Mouse (Mus musculus): ENCODE data around the gene Hs6st2. TPM values are rescaled to one million over a fixed set of nuclear protein-coding genes. Genes with fewer than 3 reads are reported as not detected.

Hs6st2 gene
- total and polyA plus RNA-seq, 3 experiments = not detected

- Histone ChIP-seq H3K9ac (ENCODE audit: insufficient read depth, low read depth) (no peak overlapping the region), H3K4me1 (ENCODE audit: control insufficient read depth in 1 of 2, insufficient read depth in 2 of 2) (no peaks in the 10 kb centered on the region), H3K79me2 (replicated peaks; ENCODE audit: control insufficient read depth, extremely low read depth, insufficient read depth, poor library complexity, severe bottlenecking) (no peaks in the 10 kb centered on the region), H3K4me3 (replicated peaks in 1 of 3; ENCODE audit: low read depth in 2 of 3, low read length in 2 of 3, poor library complexity in 1 of 3) (no peak overlapping the region), H3K27ac (ENCODE audit: insufficient read depth, low read depth) (no peak overlapping the region), H3K9me3 (replicated peaks; ENCODE audit: low read length) (no peaks in the 10 kb centered on the region), H3K4me2 (ENCODE audit: insufficient read depth, low read depth, poor library complexity, severe bottlenecking) (no peak overlapping the region), H3K36me3 (replicated peaks in 1 of 2; ENCODE audit: control insufficient read depth in 1 of 2, insufficient read depth in 1 of 2, low read length in 1 of 2) (no peaks in the 10 kb centered on the region), H3K27me3 (replicated peaks) (no peaks in the 10 kb centered on the region)
- no peak for DNase-seq (ENCODE audit: extremely low read depth)
- in situ Hi-C loops (cut with MboI; ENCODE audit: low pct_ligation_motif_present, low pct_unique_long_range_greater_than_20kb, low sequenced_read_pairs) (no loop called here), dilution Hi-C loops (cut with MboI; ENCODE audit: extremely low pct_ligation_motif_present, extremely low pct_unique_long_range_greater_than_20kb, low sequenced_read_pairs) (no loop called here)
- TF ChIP-seq ELF1 (IDR thresholded peaks at IDR 0.05; ENCODE audit: low read depth, low read length) = no peak
- no peak for TF ChIP-seq KAT2A (IDR thresholded peaks at IDR 0.05; ENCODE audit: insufficient replicate concordance, low read length)
- TF ChIP-seq RCOR1 (conservative IDR thresholded peaks at IDR 0.05; ENCODE audit: low read depth, low read length) = no peak
- TF ChIP-seq MXI1 (IDR thresholded peaks at IDR 0.05; ENCODE audit: low read depth, low read length) = no peak
- no peak for TF ChIP-seq E2F4 (IDR thresholded peaks at IDR 0.05; ENCODE audit: insufficient replicate concordance, low read depth, low read length)
- no peak for TF ChIP-seq ZMIZ1 (IDR thresholded peaks at IDR 0.05; ENCODE audit: low read depth, low read length)
- no peak for TF ChIP-seq IRF4 (IDR thresholded peaks at IDR 0.05; ENCODE audit: low read depth, low read length)
- no peak for TF ChIP-seq NRF1 (IDR thresholded peaks at IDR 0.05; ENCODE audit: low read depth, low read length)
- TF ChIP-seq UBTF (IDR thresholded peaks at IDR 0.05; ENCODE audit: low read depth, low read length) = no peak
- TF ChIP-seq BHLHE40 (IDR thresholded peaks at IDR 0.05; ENCODE audit: low read depth, low read length) = no peak
- no peak for TF ChIP-seq TCF12 (IDR thresholded peaks at IDR 0.05; ENCODE audit: low read depth, low read length)
- no peak for TF ChIP-seq SMC3 (IDR thresholded peaks at IDR 0.05; ENCODE audit: low read depth, low read length)
- no peak for TF ChIP-seq TBP (conservative IDR thresholded peaks at IDR 0.05; ENCODE audit: low read depth, low read length)
- TF ChIP-seq MAFK (IDR thresholded peaks at IDR 0.05; ENCODE audit: insufficient replicate concordance, low read length) = no peak
- no peak for TF ChIP-seq CTCF (conservative IDR thresholded peaks at IDR 0.05 in 1 of 2, IDR thresholded peaks at IDR 0.05 in 1 of 2; ENCODE audit: low read depth in 2 of 2, low read length in 2 of 2)
- no peak for TF ChIP-seq ZC3H11A (IDR thresholded peaks at IDR 0.05; ENCODE audit: low read depth, low read length)
Observed at GRCm38 (mm10) chrX:51635756-51636155, 45.9 kb downstream of the Hs6st2 start.

DNA sequence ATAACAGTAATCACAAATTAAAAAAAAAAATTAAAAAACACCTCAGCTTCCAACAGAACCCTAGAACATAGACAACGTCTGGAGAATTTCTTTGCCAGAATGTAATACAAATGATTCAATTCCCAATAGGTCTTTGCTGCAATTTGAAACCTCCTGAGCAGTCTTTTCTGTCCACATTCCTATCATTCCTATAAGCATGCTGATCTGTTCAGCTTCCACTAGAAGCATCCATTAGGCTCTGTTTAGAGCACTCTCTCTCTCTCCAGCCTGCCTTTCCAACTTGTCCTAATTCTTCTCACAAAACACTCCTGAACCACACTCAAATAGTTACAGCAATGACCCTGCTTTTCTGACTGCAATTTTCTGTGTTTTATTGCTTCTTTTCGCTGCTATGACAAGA lies 50.3 kb downstream of the Hs6st2 start:
- Histone ChIP-seq H3K9me3 (replicated peaks; ENCODE audit: low read length) (no peaks in the 10 kb centered on the region), H3K4me3 (replicated peaks in 1 of 3; ENCODE audit: low read depth in 2 of 3, low read length in 2 of 3, poor library complexity in 1 of 3) (no peak overlapping the region), H3K36me3 (replicated peaks in 1 of 2; ENCODE audit: control insufficient read depth in 1 of 2, insufficient read depth in 1 of 2, low read length in 1 of 2) (no peaks in the 10 kb centered on the region), H3K27me3 (replicated peaks) (no peaks in the 10 kb centered on the region), H3K27ac (ENCODE audit: insufficient read depth, low read depth) (no peak overlapping the region), H3K4me2 (ENCODE audit: insufficient read depth, low read depth, poor library complexity, severe bottlenecking) (no peak overlapping the region), H3K9ac (ENCODE audit: insufficient read depth, low read depth) (no peak overlapping the region), H3K4me1 (ENCODE audit: control insufficient read depth in 1 of 2, insufficient read depth in 2 of 2) (no peaks in the 10 kb centered on the region), H3K79me2 (replicated peaks; ENCODE audit: control insufficient read depth, extremely low read depth, insufficient read depth, poor library complexity, severe bottlenecking) (no peaks in the 10 kb centered on the region)
- dilution Hi-C loops (cut with MboI; ENCODE audit: extremely low pct_ligation_motif_present, extremely low pct_unique_long_range_greater_than_20kb, low sequenced_read_pairs) = no loop called here
- TF ChIP-seq MEF2A (IDR thresholded peaks at IDR 0.05; ENCODE audit: borderline replicate concordance, low read depth, low read length) (no peak), USF2 (conservative IDR thresholded peaks at IDR 0.05; ENCODE audit: low read depth, low read length) (no peak), ZKSCAN1 (IDR thresholded peaks at IDR 0.05; ENCODE audit: borderline replicate concordance, low read depth, low read length) (no peak), MXI1 (IDR thresholded peaks at IDR 0.05; ENCODE audit: low read depth, low read length) (no peak), ZC3H11A (IDR thresholded peaks at IDR 0.05; ENCODE audit: low read depth, low read length) (no peak), MYC (IDR thresholded peaks at IDR 0.05; ENCODE audit: low read depth, low read length) (no peak), USF1 (IDR thresholded peaks at IDR 0.05; ENCODE audit: low read depth, low read length) (no peak), HCFC1 (IDR thresholded peaks at IDR 0.05; ENCODE audit: low read depth, low read length) (no peak)
- in situ Hi-C loops (cut with MboI; ENCODE audit: low pct_ligation_motif_present, low pct_unique_long_range_greater_than_20kb, low sequenced_read_pairs) = no loop called here
- DNase-seq (ENCODE audit: extremely low read depth) = no peak
